Mouse (Mus musculus) hindbrain, embryonic 16.5 days (tissue): ENCODE results near the gene Hist1h2bc. TPM values are rescaled to one million over a fixed set of nuclear protein-coding genes. Genes with fewer than 3 reads are reported as not detected.

Source experiments
- ATAC-seq: fragments of 200-750 bp; cut with Nextera tagmentation; 2 replicates; pipeline ENCODE4 v1.8.0; 2017; ENCODE audit warnings: moderate TSS enrichment, moderate library complexity
- H3K27ac ChIP-seq: fragments of 300-500 bp; sonication (generic); 2 replicates; pipeline ENCODE4 v1.5.1; 2014; ENCODE audit warnings: low read depth, mild to moderate bottlenecking, control low read depth, low read length, moderate library complexity
- H3K27me3 ChIP-seq: fragments of 300-500 bp; sonication (generic); replicated peaks from 2 replicates; pipeline ENCODE4 v1.6.1; 2014; ENCODE audit warnings: low read length; ENCODE audit not compliant: control insufficient read depth, insufficient read depth
- H3K36me3 ChIP-seq: fragments of 300-500 bp; sonication (generic); 2 replicates; pipeline ENCODE4 v1.6.1; 2014; ENCODE audit warnings: mild to moderate bottlenecking, low read length, moderate library complexity, mixed read lengths; ENCODE audit not compliant: control insufficient read depth, insufficient read depth
- H3K4me1 ChIP-seq: fragments of 300-500 bp; sonication (generic); 2 replicates; pipeline ENCODE4 v1.6.1; 2014; ENCODE audit warnings: low read depth, low read length; ENCODE audit not compliant: control insufficient read depth, insufficient read depth
- H3K4me2 ChIP-seq: fragments of 300-500 bp; sonication (generic); 2 replicates; pipeline ENCODE4 v1.6.1; 2014; ENCODE audit warnings: mild to moderate bottlenecking, low read length, control low read depth, moderate library complexity
- H3K4me3 ChIP-seq: fragments of 300-500 bp; sonication (generic); 2 replicates; pipeline ENCODE4 v1.5.1; 2014; ENCODE audit warnings: mild to moderate bottlenecking, low read length, control low read depth, moderate library complexity
- H3K9ac ChIP-seq: fragments of 300-500 bp; sonication (generic); 2 replicates; pipeline ENCODE4 v1.6.1; 2014; ENCODE audit warnings: low read depth, mild to moderate bottlenecking, control low read depth, low read length, moderate library complexity
- H3K9me3 ChIP-seq: fragments of 300-500 bp; sonication (generic); 2 replicates; pipeline ENCODE4 v1.6.1; 2014; ENCODE audit warnings: mild to moderate bottlenecking, low read length, moderate library complexity; ENCODE audit not compliant: control insufficient read depth
- WGBS: fragments of 180-500 bp; shearing (Covaris S2); extraction: QIAGEN DNeasy Blood & Tissue Kit; methylation state at CpG from one replicate; pipeline ENCODE4 v1.1.7; 2014; 5-methylcytosine and 5-hydroxymethylcytosine counted together
- polyA plus RNA-seq: library from polyadenylated mRNA; unstranded; fragments of >200 nt; fragmentation: Nextera tagmentation; extraction: Ambion mirVana; gene quantifications from 2 replicates; pipeline ENCODE4 v1.2.1, GENCODE M21; 2015

Gene Hist1h2bc
- polyA plus RNA-seq, 1 experiment from 2014 or later: 24.8 TPM

DNA sequence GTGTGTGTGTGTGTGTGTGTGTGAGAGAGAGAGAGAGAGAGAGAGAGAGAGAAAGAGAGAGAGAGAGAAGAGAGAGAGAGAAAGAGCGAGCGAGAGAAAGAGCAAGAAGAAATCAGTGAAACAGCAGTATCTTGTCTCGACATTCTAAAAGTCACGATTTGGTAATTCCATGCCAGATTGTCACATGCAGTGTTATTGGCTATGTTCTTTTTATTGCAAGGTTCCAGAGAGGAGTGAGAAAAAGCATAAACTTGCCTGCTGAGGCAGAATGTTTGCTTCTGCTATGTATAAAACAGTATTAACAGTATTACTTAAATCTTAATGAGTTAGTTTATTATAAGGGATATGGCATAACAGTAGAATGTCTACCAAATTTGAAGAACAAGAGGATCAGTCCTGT is 2.0 kb downstream of the Hist1h2bc start:
- H3K4me1 ChIP-seq: peaks cover 12% of the 10 kb centered on the region
- 43% methylated on average over 4 of the region's 4 CpGs for WGBS
- ATAC-seq: no peak
- no peaks in the 10 kb centered on the region for H3K27me3 ChIP-seq
- peak overlapping the region; percentile 88 for H3K4me2 ChIP-seq
- peak overlapping the region; percentile 51 for H3K4me3 ChIP-seq
- 0 out of 2 replicates have a peak overlapping the region, but pooled peaks have one; percentile 93 for H3K27ac ChIP-seq
- no peaks in the 10 kb centered on the region for H3K9me3 ChIP-seq
- H3K36me3 ChIP-seq: no peaks in the 10 kb centered on the region
- H3K9ac ChIP-seq: peak overlapping the region; percentile 17; the same call in 1 of the 2 replicates

DNA sequence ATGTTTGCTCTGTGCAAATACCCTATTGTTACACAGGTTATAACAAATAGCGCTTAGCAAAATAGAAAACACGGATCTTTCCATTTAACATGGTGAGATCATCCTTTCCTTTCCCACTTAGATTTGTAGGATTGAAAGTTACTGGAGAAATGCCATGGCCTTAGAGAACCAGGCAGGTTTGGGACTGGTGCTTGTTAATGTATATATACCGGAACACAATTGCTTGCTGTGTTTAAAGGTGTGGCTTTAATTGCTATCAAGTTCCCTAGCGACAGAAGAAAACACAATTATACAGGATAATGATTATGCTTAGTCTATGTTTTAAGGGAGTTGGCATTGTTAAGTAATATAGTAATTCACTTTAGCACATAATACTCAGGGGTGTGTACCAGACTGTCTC is 3.2 kb downstream of the Hist1h2bc start:
- Histone ChIP-seq H3K4me3 (no peak overlapping the region), H3K27ac (no peak overlapping the region), H3K9ac (no peak overlapping the region), H3K9me3 (no peaks in the 10 kb centered on the region), H3K36me3 (no peaks in the 10 kb centered on the region), H3K4me2 (no peak overlapping the region), H3K27me3 (no peaks in the 10 kb centered on the region), H3K4me1 (peaks cover 12% of the 10 kb centered on the region)
- WGBS: 90% methylated on average over 4 of the region's 4 CpGs
- ATAC-seq: no peak

DNA sequence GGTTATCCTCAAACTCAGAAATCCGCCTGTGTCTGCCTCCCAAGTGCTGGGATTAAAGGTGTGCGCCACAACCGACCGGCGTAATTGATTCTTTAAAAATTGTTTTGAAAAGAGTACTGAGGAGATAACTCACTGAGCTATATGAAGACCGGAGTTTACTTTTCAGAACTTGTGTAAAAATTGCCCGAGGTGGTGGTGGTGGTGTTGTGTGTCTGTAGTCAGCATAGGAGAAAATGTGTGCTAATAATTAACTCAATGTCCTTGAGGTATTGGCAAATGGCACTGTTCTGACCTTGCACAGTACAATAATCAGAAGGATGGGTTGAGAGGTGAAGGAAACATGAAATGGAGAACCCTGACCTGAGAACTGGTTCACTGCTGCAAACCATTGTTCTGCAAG is 3.9 kb downstream of the Hist1h2bc start:
- Histone ChIP-seq H3K4me2 (no peak overlapping the region), H3K4me1 (peaks cover 10% of the 10 kb centered on the region), H3K9ac (no peak overlapping the region), H3K36me3 (no peaks in the 10 kb centered on the region), H3K27me3 (no peaks in the 10 kb centered on the region), H3K9me3 (no peaks in the 10 kb centered on the region), H3K4me3 (no peak overlapping the region), H3K27ac (no peak overlapping the region)
- WGBS: 97% methylated on average over 7 of the region's 7 CpGs
- ATAC-seq: no peak

DNA sequence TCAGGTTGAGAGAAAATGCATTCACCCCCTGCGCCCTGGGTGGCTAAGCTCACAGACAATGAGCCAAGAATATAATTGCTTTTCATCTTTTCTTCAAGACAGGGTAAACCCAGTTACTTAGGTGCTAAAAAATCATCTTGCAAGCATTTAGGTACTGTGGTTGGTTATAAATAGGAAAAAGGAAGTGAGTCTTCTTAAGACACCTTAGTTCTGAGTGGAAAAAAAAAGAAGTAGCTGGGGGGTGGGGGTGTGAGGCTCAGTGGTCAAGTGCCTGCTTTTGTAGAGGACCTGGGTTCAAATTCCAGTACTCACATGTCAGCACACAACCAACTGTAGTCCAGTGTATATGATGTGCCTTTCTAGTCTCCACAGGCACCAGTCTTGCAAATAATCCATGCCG is 5.0 kb downstream of the Hist1h2bc start:
- Histone ChIP-seq H3K27me3 (no peaks in the 10 kb centered on the region), H3K4me3 (no peak overlapping the region), H3K9ac (no peak overlapping the region), H3K27ac (no peak overlapping the region), H3K4me2 (no peak overlapping the region), H3K9me3 (no peaks in the 10 kb centered on the region), H3K4me1 (peaks cover 7% of the 10 kb centered on the region), H3K36me3 (no peaks in the 10 kb centered on the region)
- 93% methylated on average over 2 of the region's 2 CpGs for WGBS
- ATAC-seq: no peak

DNA sequence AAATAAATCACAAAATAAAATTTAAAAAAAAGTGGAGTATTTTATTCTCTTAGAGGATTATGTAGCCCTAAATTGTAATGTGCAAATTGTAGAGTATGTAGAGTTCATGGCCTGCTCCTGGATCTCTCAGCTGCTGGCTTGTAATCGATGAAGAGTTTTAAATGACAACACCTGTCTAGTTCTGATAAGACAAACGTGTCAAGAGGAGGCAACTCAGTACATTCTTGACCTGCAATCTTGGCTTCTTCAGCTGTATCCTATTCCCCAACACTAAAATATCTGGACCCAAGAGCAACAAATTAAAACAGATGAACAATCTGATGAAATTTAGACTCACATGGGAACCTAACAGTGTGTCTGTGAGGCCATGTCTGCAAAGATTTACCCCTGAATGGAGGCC is 5.5 kb downstream of the Hist1h2bc start:
- no peak for ATAC-seq
- Histone ChIP-seq H3K4me3 (no peak overlapping the region), H3K36me3 (no peaks in the 10 kb centered on the region), H3K27me3 (no peaks in the 10 kb centered on the region), H3K9ac (no peak overlapping the region), H3K9me3 (no peaks in the 10 kb centered on the region), H3K4me1 (peaks cover 7% of the 10 kb centered on the region), H3K4me2 (no peak overlapping the region), H3K27ac (no peak overlapping the region)
- 81% methylated on average over 2 of the region's 2 CpGs for WGBS

DNA sequence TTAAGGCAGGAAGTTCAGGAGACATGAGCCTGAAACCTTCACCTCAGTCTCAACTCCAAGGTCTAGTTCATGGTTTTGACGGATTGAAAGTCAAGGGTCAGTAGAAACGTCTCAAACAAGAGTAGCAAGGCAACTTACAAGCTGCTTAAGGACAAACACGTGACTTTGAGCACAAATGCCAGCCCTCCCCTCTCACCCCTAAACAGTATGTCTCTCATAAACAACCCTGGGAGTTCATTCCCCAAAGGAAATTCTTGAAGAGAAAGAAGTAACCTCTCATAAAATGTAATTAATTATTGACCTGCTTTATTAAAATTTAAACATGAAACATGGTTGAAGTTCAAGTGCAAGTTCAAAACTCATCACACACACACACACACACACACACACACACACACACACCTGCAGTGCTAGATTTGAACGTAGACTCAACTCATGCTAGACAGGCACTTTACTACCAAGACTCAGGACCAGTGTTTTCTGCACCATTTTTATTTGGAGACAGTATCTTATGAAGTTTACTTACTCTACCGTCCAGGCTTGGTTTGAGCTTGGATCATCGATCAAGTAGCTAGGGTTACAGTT is 9.9 kb downstream of the Hist1h2bc start:
- Histone ChIP-seq H3K4me3 (no peak overlapping the region), H3K4me2 (no peak overlapping the region), H3K9ac (no peak overlapping the region), H3K4me1 (peaks cover 7% of the 10 kb centered on the region), H3K27me3 (no peaks in the 10 kb centered on the region), H3K36me3 (no peaks in the 10 kb centered on the region), H3K27ac (no peak overlapping the region), H3K9me3 (no peaks in the 10 kb centered on the region)
- 81% methylated on average over 6 of the region's 6 CpGs for WGBS
- ATAC-seq: no peak

DNA sequence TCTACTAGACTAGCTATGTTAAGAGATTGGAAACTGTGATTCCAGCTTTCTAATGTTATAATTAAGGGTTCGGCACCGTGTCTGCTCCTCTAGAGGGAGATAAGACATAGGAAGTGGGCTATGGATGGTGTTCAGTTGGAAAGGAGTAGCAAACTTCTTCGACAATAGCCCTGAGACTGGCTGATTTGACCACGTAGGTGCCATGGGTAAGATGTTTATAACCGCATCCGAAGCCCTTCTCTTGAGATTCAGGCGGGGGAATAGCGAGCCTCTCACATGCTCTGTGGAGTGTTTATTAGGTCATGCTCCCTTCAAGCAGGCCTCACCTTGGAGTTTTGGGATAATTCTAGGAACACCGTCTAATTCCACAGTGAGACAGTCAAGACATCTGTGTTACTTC is 11.0 kb downstream of the Hist1h2bc start:
- Histone ChIP-seq H3K4me2 (no peak overlapping the region), H3K4me3 (no peak overlapping the region), H3K4me1 (peaks cover 8% of the 10 kb centered on the region), H3K27me3 (no peaks in the 10 kb centered on the region), H3K36me3 (no peaks in the 10 kb centered on the region), H3K9ac (no peak overlapping the region), H3K9me3 (no peaks in the 10 kb centered on the region), H3K27ac (no peak overlapping the region)
- 96% methylated on average over 9 of the region's 9 CpGs for WGBS
- ATAC-seq: no peak

DNA sequence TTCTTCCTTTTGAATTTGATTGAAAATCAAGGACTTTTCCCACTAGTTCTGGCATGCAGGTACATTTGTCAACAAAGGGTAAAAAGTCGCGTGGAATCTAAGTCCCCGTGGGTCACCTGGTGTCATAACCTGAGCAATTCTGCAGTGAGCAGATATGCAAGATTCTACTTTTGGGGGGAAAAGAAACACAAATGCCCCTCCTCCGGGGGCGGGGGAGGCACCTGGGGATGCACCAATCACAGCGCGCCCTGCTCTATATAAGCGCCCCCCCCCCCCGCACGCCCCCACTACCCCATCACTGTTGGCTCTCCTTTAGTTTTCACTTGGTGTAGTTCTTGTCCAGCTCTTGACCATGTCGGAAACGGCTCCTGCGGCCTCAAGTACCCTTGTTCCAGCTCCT is 11.5 kb downstream of the Hist1h2bc start, which contains the start of gene Hist1h1t:
TSS of gene Hist1h1t (plus strand) at position 301 of the 400 bp plus-strand sequence.
- H3K4me2 ChIP-seq: no peak within 1 kb of the TSS
- H3K27ac ChIP-seq: no peak within 1 kb of the TSS
- H3K9ac ChIP-seq: no peak within 1 kb of the TSS
- H3K4me1 ChIP-seq: peaks cover 8% of the 10 kb centered on the region
- H3K27me3 ChIP-seq: no peaks in the 10 kb centered on the region
- H3K4me3 ChIP-seq: no peak within 1 kb of the TSS
- no peaks in the 10 kb centered on the region for H3K36me3 ChIP-seq
- ATAC-seq: no peak
- WGBS: 47% methylated on average over 13 of the region's 13 CpGs
- no peaks in the 10 kb centered on the region for H3K9me3 ChIP-seq

DNA sequence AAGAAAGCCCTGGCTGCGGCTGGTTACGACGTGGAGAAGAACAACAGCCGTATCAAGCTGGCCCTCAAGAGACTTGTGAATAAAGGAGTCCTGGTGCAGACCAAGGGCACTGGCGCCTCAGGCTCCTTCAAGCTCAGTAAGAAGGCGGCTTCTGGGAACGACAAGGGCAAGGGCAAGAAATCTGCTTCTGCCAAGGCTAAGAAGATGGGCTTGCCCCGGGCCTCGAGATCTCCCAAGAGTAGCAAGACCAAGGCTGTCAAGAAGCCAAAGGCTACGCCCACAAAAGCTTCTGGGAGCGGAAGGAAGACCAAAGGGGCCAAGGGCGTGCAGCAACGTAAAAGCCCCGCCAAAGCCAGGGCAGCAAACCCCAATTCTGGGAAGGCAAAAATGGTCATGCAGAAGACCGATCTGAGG is 12.1 kb downstream of the Hist1h2bc start:
- Histone ChIP-seq H3K4me3 (no peak overlapping the region), H3K4me1 (peaks cover 8% of the 10 kb centered on the region), H3K9ac (no peak overlapping the region), H3K36me3 (no peaks in the 10 kb centered on the region), H3K27ac (no peak overlapping the region), H3K9me3 (no peaks in the 10 kb centered on the region), H3K4me2 (no peak overlapping the region), H3K27me3 (no peaks in the 10 kb centered on the region)
- WGBS: 61% methylated on average over 15 of the region's 15 CpGs
- ATAC-seq: no peak
